Mouse (Mus musculus): Measurements from ENCODE around the gene Scamp4. TPM values are rescaled to one million over a fixed set of nuclear protein-coding genes. Genes with fewer than 3 reads are reported as not detected.

Scamp4 gene
- total RNA-seq, 2 experiments from 2014 or later: 14.3 to 18.4 TPM

- DNase-seq: no peak
These were observed 52.2 kb downstream of the Scamp4 start for GRCm38 (mm10) chr10:80654866-80655265.

GRCm38 (mm10) chr10:80655406-80656129 lies 52.9 kb downstream of the Scamp4 start:
- DNase-seq: no peak

GRCm38 (mm10) chr10:80656130-80656862 lies 53.6 kb downstream of the Scamp4 start:
- peak; percentile 95 for DNase-seq

GRCm38 (mm10) chr10:80656863-80657623 lies 54.4 kb downstream of the Scamp4 start, which contains the start of gene Btbd2:
Gene Btbd2, minus strand, starts transcription at chr10:80657071.
- no peak for DNase-seq

GRCm38 (mm10) chr10:80658194-80658840 lies 55.6 kb downstream of the Scamp4 start:
- no peak for DNase-seq

- no peak for DNase-seq
These were observed 56.1 kb downstream of the Scamp4 start for GRCm38 (mm10) chr10:80658841-80659202.

DNA sequence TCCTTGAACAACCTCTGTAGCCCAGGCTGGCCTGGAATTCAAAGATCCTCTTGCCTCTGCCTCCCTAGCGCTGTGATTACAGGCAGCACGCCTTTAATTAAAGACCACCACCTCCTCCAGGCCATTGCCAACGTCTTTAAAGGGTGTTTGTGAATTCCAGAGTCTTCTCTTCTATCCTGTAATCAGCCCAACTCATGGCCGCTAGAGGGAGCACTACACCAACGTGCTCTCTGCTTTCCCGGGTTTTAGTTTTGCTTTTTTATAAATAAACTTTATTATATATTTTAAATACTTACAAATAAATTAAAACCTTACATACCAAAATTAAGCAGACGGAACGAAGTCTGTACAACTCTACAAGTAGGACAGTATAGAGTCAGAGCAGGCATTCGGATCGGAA lies 56.5 kb downstream of the Scamp4 start:
- no peak for DNase-seq

- no peak for DNase-seq
These were observed 58.5 kb downstream of the Scamp4 start for GRCm38 (mm10) chr10:80661149-80661548.

DNA sequence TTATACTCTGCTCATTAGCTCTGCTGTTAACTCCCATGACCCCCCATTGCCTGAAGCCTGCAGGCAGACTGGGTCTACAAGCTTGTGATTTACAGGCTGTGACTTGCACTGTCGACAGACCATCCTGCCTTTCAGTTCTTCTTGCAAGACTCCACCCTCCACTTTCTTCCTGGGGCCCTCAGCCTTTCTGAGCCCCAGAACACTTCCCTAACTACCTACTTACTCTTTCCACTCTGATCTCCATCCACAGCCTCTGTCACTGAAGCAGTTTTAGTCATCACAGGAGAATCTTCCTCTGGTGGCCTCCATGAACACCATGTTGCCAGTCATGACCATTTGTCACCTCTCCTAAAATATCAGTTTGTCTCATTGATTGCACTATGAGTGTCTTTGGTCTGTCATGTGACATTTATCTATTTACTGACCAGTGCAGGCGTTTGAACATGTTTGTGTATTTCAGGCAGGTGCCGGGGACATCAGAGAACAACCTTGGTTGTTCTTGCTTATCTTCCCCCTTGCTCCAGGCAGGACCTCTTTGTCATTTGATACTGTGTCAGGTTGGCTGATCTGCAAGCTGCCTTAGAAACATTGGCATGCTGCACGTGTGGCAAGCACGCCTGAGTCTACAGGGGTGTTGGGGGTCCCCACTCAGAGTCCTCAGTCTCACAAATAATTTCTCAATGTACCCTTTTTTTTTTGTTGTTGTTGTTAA lies 61.0 kb downstream of the Scamp4 start:
- DNase-seq: no peak

GRCm38 (mm10) chr10:80664197-80665015 lies 61.7 kb downstream of the Scamp4 start:
- DNase-seq: peak; percentile 97

GRCm38 (mm10) chr10:80665016-80665380 lies 62.3 kb downstream of the Scamp4 start:
- peak; percentile 87 for DNase-seq

Small RNA genes lying within 50 kb of the gene (microRNA-seq; reads per million reads assigned to microRNA genes)
- gene Mir6912 (ENCODE audit: borderline replicate concordance in 2 of 2): 0 reads per million in 2 experiments

Other genes with a start within 250 kb of the Scamp4 start
- under 1 TPM; 0.13 TPM for gene Plk5, start 246.4 kb upstream of the Scamp4 start, total RNA-seq (2021)
- 1 to 10 TPM; 3.9 to 4.3 TPM for gene Mex3d, start 215.2 kb upstream of the Scamp4 start, total RNA-seq (2021)
- gene Mbd3, start 203.3 kb upstream of the Scamp4 start, total RNA-seq (2021): 10 to 100 TPM; 78.7 to 93.6 TPM
- 100 to 1,000 TPM; 913 to 952 TPM for gene Uqcr11, start 196.0 kb upstream of the Scamp4 start, total RNA-seq (2021)
- gene Tcf3, start 169.2 kb upstream of the Scamp4 start, total RNA-seq (2021): 10 to 100 TPM; 11.1 to 13.8 TPM
- not detected for gene Onecut3, start 108.0 kb upstream of the Scamp4 start, total RNA-seq (2021)
- gene Atp8b3, start 63.7 kb upstream of the Scamp4 start, total RNA-seq (2021): not detected
- 1 to 10 TPM; 8.4 to 9.3 TPM for gene Rexo1, start 41.3 kb upstream of the Scamp4 start, total RNA-seq (2021)
- gene Klf16, start 25.6 kb upstream of the Scamp4 start, total RNA-seq (2021): 1 to 10 TPM; 1.2 to 2.0 TPM
- 10 to 100 TPM; 53.8 to 58.8 TPM for gene Abhd17a, start 12.5 kb upstream of the Scamp4 start, total RNA-seq (2021)
- gene Adat3, start within 50 bp of the Scamp4 start, total RNA-seq (2021): 1 to 10 TPM in 1 of 2 experiments, under 1 TPM in 1; 0.92 to 1.2 TPM
- under 1 TPM; 0.21 to 0.33 TPM for gene Gm49322, start 3.1 kb downstream of the Scamp4 start, total RNA-seq (2021)
- gene Csnk1g2, start 20.0 kb downstream of the Scamp4 start, total RNA-seq (2021): 10 to 100 TPM; 85.8 to 99.9 TPM
- gene Btbd2, start 54.2 kb downstream of the Scamp4 start, total RNA-seq (2021): 10 to 100 TPM; 30.5 to 31.4 TPM
- 100 to 1,000 TPM; 243 to 270 TPM for gene Mknk2, start 75.2 kb downstream of the Scamp4 start, total RNA-seq (2021)
- 1 to 10 TPM; 5.7 to 6.8 TPM for gene Mob3a, start 99.1 kb downstream of the Scamp4 start, total RNA-seq (2021)
- 1 to 10 TPM; 2.4 to 3.8 TPM for gene Izumo4, start 99.3 kb downstream of the Scamp4 start, total RNA-seq (2021)
- 10 to 100 TPM; 22.1 to 25.0 TPM for gene Ap3d1, start 139.4 kb downstream of the Scamp4 start, total RNA-seq (2021)
- gene Dot1l, start 152.3 kb downstream of the Scamp4 start, total RNA-seq (2021): 10 to 100 TPM; 24.6 TPM
- 10 to 100 TPM; 24.0 to 24.9 TPM for gene Sf3a2, start 195.3 kb downstream of the Scamp4 start, total RNA-seq (2021)
- gene Plekhj1, start 195.8 kb downstream of the Scamp4 start, total RNA-seq (2021): 10 to 100 TPM; 22.4 to 27.3 TPM
- under 1 TPM; 0.20 to 0.21 TPM for gene Amh, start 202.4 kb downstream of the Scamp4 start, total RNA-seq (2021)
- 100 to 1,000 TPM; 395 to 415 TPM for gene Jsrp1, start 210.6 kb downstream of the Scamp4 start, total RNA-seq (2021)
- 100 to 1,000 TPM; 651 to 657 TPM for gene Oaz1, start 223.8 kb downstream of the Scamp4 start, total RNA-seq (2021)
- 10 to 100 TPM; 13.3 to 15.5 TPM for gene Lingo3, start 241.2 kb downstream of the Scamp4 start, total RNA-seq (2021)

Measured in gastrocnemius, postnatal 25 days (tissue).